Mouse (Mus musculus) brain, embryonic 18.5 days (tissue): ENCODE measurements at regions not wholly inside any gene's neighbourhood (a gene's known extent, or its start where the extent isn't known, plus 50 kb on each side); places are given as distances from the start of the nearest gene placed in this dataset.

Experiments
- DNase-seq: peaks from one replicate; pipeline ENCODE4 v3.0.0-alpha.2; 2012; ENCODE audit warnings: low read depth, low spot score

GRCm38 (mm10) chr3:60916411-60916810 is 86.2 kb upstream of the P2ry1 start:
- DNase-seq: no peak

- no peak for DNase-seq
Measured at GRCm38 (mm10) chr3:60917271-60917670, 85.3 kb upstream of the P2ry1 start.

- no peak for DNase-seq
Measured at GRCm38 (mm10) chr3:60926024-60926547, 76.5 kb upstream of the P2ry1 start.

GRCm38 (mm10) chr3:60928910-60929309 is 73.7 kb upstream of the P2ry1 start:
- DNase-seq: no peak

GRCm38 (mm10) chr3:60934492-60934891 is 68.1 kb upstream of the P2ry1 start:
- DNase-seq: no peak

GRCm38 (mm10) chr3:60941451-60941850 is 61.1 kb upstream of the P2ry1 start:
- no peak for DNase-seq

- no peak for DNase-seq
Measured at GRCm38 (mm10) chr3:60948897-60949296, 53.7 kb upstream of the P2ry1 start.
